Mouse (Mus musculus) kidney, adult 2 months (tissue): ENCODE data around the gene Fkbp7.

ENCODE experiments used
- CTCF ChIP-seq: fragments of 200-500 bp; conservative IDR thresholded peaks from 2 replicates; pipeline ENCODE4 v1.5.1; 2011; ENCODE audit warnings: low read depth, mild to moderate bottlenecking, control low read depth, low read length, moderate library complexity, mixed read lengths; ENCODE audit not compliant: insufficient read depth, insufficient read length
- POLR2A ChIP-seq: fragments of 200-500 bp; IDR thresholded peaks from one replicate; pipeline ENCODE4 v1.6.1; 2011; ENCODE audit warnings: low read depth, low read length, control low read depth

DNA sequence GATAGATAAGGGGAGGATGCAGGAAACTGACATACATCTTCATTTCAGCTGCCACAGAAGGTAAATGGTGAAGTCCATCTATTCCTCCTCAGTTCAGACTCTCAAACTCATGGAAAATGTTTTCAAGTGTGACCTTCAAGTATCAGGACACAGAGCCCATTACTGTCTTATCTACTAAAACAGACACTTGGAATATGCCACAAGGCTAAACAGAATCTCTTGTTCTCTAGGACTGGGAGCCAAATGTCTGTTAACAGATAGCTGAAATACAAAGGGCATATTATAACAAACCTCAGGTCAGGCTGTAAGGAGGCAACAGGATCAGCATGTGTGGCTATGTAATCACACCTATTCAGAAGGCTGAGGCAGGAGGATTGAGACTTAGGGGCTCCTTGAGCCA, 29.1 kb downstream of the Fkbp7 start:
- TF ChIP-seq POLR2A (no peak), CTCF (no peak)
